Mouse (Mus musculus): Measurements from ENCODE around the gene Wdr37.

DNA sequence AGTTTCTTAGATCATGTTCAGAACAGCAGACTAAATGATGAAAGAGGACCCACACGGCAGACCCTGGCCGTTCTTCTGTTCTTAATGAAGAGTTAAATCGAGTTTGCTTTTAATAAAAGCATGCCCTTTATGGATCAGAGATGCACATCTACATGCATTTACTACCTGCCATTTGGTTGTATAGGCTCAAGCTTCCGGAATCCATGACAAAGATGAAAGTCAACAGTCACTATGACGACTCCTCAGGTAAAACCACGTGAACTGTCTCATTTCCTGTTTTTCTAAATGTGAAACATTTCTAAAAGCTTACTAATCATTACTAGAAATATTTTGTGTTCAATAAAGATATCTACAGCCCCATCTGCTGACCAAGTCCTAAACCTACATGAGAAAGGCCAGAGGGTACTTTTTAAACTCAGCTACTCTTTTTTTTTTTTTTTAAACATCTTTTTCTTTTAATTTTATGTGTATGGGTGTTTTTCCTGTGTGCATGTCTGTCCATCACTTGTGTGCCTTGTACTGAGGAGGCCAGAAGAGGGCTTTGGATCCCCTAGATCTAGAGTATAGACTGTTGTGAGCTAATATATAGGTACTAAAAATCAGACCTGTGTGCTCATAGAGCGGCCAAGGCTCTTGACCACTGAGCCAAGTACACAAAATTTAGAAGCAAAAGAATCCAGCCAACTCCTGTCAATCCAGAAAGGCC lies 40.0 kb downstream of the Wdr37 start:
- TF ChIP-seq CTCF (IDR thresholded peaks at IDR 0.05; ENCODE audit: control insufficient read depth, insufficient read depth, insufficient read length) (no peak), MAX (IDR thresholded peaks at IDR 0.05) (no peak), USF1 (IDR thresholded peaks at IDR 0.05; ENCODE audit: low read depth) (no peak)

All from C2C12 (cell line).